Mouse (Mus musculus) limb, embryonic 12.5 days (tissue): ENCODE measurements around the gene Nxn. TPM values are rescaled to one million over a fixed set of nuclear protein-coding genes. Genes with fewer than 3 reads are reported as not detected.
A peak's percentile ranks its signal among the peaks of the same experiment; 100 is the strongest.

ENCODE experiments used
- ATAC-seq: fragments of 200-750 bp; cut with Nextera tagmentation; 2 replicates; pipeline ENCODE4 v1.8.0; 2017; ENCODE audit warnings: low read depth, moderate TSS enrichment; ENCODE audit not compliant: insufficient number of reproducible peaks, insufficient read depth, low FRiP score, low TSS enrichment
- H3K27ac ChIP-seq: fragments of 300-500 bp; sonication (generic); 2 replicates; pipeline ENCODE4 v1.5.1; 2016; ENCODE audit warnings: mild to moderate bottlenecking, moderate library complexity
- H3K27me3 ChIP-seq: fragments of 300-500 bp; sonication (generic); 2 replicates; pipeline ENCODE4 v1.6.1; 2016; ENCODE audit warnings: mild to moderate bottlenecking, moderate library complexity
- H3K36me3 ChIP-seq: fragments of 300-500 bp; sonication (generic); 2 replicates; pipeline ENCODE4 v1.6.1; 2016; ENCODE audit warnings: mild to moderate bottlenecking, moderate library complexity
- H3K4me1 ChIP-seq: fragments of 300-500 bp; sonication (generic); replicated peaks from 2 replicates; pipeline ENCODE4 v1.6.1; 2016
- H3K4me2 ChIP-seq: fragments of 300-500 bp; sonication (generic); 2 replicates; pipeline ENCODE4 v1.6.1; 2016; ENCODE audit warnings: mild to moderate bottlenecking, moderate library complexity
- H3K4me3 ChIP-seq: fragments of 300-500 bp; sonication (generic); replicated peaks from 2 replicates; pipeline ENCODE4 v1.5.1; 2016; ENCODE audit warnings: mild to moderate bottlenecking
- H3K9ac ChIP-seq: fragments of 300-500 bp; sonication (generic); replicated peaks from 2 replicates; pipeline ENCODE4 v1.6.1; 2016; ENCODE audit warnings: mild to moderate bottlenecking, moderate library complexity
- H3K9me3 ChIP-seq: fragments of 300-500 bp; sonication (generic); 2 replicates; pipeline ENCODE4 v1.6.1; 2016; ENCODE audit warnings: mild to moderate bottlenecking, moderate library complexity
- WGBS: fragments of 180-500 bp; shearing (Covaris S2); methylation state at CpG from one replicate; pipeline ENCODE4 v1.1.7; 2016; 5-methylcytosine and 5-hydroxymethylcytosine counted together
- polyA plus RNA-seq: library from polyadenylated mRNA; unstranded; fragments of >200 nt; fragmentation: Nextera tagmentation; extraction: Ambion mirVana; gene quantifications from 2 replicates; pipeline ENCODE4 v1.2.1, GENCODE M21; 2016

Gene Nxn
- polyA plus RNA-seq, 1 experiment from 2014 or later: 61.2 TPM

DNA sequence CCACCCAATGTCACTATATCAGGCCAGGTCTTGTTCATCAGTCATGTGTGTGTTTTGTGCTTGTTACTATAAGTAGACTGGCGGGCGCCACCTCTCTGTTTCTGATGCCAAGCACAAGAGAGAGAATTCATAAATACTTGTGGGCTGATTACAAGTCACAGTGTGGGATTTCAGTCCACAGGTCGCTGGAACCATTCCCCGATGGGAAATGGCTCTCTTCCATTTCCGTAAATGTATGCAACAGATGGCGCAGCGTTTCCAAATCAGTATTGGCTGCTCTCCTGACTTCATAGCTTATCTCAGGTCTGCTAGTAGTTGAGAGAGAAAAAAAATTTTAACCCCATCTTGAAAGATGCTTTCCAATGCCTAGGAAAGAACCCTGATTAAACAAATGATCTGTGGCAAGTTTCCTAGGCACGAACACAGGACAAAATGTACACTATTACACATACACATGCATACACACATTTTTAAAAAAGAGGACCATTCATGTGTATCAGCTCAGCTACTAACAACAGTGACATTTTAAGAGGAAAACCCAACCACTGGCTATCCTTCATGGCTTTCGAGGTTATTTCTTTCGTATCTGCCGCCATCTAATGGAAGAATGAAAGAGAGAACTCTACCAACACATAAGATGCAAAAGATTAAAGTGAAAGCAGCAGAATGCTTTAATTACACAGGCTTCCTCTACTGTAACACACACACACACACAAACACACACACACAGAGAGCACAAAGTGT, 819 bp upstream of the Nxn start:
- peak overlapping the region; percentile 89; the same call in 1 of the 2 replicates for H3K9ac ChIP-seq

DNA sequence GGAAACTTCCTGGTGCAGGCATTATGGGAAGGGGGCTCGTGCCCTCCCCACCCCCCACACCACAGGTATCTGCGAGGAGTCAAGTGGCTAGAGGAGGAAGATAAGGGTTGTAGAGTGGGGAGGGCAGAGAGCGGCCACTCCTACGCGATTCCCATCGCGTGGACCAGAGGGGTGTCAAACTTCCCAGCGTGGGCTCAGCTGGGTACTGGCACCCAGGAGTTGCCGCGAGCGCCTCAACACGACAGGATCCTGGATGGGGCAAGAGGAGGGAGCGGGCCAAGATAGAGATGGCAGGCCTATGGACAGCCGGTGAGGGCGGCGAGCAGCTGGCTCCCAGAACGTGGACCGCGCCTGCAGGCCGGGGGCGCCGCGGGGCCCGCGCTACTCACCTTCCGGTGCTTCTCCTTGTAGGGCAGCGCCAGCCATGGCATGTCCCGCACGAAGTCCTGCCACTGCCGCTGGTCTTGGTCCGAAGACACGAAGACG, 585 bp downstream of the Nxn start:
- H3K27ac ChIP-seq: peak overlapping the region; percentile 92
- H3K4me2 ChIP-seq: peak overlapping the region; percentile 90
- H3K4me3 ChIP-seq: peak overlapping the region; percentile 88
- no peaks in the 10 kb centered on the region for H3K36me3 ChIP-seq
- H3K9me3 ChIP-seq: no peaks in the 10 kb centered on the region
- under 1% methylated on average over 30 of the region's 33 CpGs for WGBS
- H3K9ac ChIP-seq: peak overlapping the region; percentile 89
- H3K4me1 ChIP-seq: peaks cover 27% of the 10 kb centered on the region
- no peaks in the 10 kb centered on the region for H3K27me3 ChIP-seq
- peak; percentile 52 for ATAC-seq

More for the DNA sequence above, 819 bp upstream of the Nxn start:
- ATAC-seq: 0 out of 2 replicates have a peak, but pooled peaks have one; percentile 2
- Histone ChIP-seq H3K4me1 (peaks cover 25% of the 10 kb centered on the region), H3K4me2 (peak overlapping the region; percentile 90), H3K27ac (peak overlapping the region; percentile 92), H3K4me3 (peak overlapping the region; percentile 88), H3K36me3 (no peaks in the 10 kb centered on the region), H3K27me3 (no peaks in the 10 kb centered on the region), H3K9me3 (no peaks in the 10 kb centered on the region)
- WGBS: 11% methylated on average over 11 of the region's 11 CpGs

DNA sequence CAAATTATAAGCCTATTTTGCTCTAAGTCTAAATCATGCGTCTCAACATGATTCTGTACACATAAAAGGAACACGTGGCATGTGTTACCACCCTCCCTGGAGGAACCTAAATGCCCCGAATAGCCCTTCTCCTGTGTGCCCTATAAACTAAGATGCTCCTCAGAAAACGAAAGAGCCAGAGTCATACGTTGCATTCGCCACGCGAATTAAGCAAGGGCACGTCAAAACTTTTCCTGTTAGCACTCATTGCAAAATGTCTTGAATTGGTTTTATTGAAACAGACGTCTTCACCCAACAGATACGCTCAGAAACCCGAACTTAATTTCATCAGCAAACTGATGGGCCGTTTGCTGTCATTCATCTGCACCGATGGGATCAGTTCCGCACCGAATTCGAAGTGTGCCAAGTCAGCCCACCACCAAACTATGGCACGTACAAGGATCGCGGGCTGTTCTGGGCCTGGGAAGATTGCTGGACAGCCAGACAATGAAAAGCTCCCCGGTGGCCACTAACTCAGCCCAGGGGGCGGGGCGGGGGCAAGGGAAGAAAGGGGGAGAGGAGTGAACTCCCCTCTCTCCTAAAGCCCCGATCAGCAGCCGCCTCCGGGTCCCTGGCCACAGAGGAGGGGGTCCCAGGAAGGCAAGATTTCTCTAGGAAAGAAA, 1.2 kb downstream of the Nxn start:
- Histone ChIP-seq H3K4me2 (peak overlapping the region; percentile 90), H3K36me3 (no peaks in the 10 kb centered on the region), H3K4me3 (peak overlapping the region; percentile 88), H3K27me3 (no peaks in the 10 kb centered on the region), H3K9ac (peak overlapping the region; percentile 89), H3K9me3 (no peaks in the 10 kb centered on the region), H3K27ac (peak overlapping the region; percentile 92), H3K4me1 (peaks cover 27% of the 10 kb centered on the region)
- WGBS: 1% methylated on average over 26 of the region's 26 CpGs
- no peak; the same call in 1 of the 2 replicates for ATAC-seq

DNA sequence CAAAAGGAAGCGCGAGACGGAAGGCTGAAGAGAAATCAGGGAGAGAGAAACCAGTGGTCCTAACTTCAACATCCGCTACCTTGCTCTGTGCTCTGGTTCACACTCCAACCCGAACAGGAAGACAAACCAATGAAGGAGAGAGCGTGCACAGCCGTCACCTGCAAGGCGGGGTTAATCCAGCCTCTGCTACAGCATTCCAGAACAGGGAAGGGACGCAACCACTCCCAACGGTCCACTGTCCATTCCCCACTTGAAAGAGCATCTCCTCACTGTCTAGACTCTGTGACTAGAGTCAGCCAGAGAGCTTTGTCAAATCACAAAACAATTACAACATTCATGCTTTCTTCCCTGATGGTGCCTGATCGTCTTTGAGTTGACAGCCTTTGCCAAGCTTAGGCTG, 5.9 kb downstream of the Nxn start:
- WGBS: 91% methylated on average over 11 of the region's 11 CpGs
- Histone ChIP-seq H3K4me1 (peaks cover 22% of the 10 kb centered on the region), H3K27ac (no peak overlapping the region), H3K9ac (no peak overlapping the region), H3K27me3 (no peaks in the 10 kb centered on the region), H3K9me3 (peaks cover 11% of the 10 kb centered on the region; the same call in 1 of the 2 replicates), H3K4me3 (no peak overlapping the region), H3K36me3 (peaks cover 18% of the 10 kb centered on the region; the same call in 1 of the 2 replicates), H3K4me2 (no peak overlapping the region)
- no peak for ATAC-seq

DNA sequence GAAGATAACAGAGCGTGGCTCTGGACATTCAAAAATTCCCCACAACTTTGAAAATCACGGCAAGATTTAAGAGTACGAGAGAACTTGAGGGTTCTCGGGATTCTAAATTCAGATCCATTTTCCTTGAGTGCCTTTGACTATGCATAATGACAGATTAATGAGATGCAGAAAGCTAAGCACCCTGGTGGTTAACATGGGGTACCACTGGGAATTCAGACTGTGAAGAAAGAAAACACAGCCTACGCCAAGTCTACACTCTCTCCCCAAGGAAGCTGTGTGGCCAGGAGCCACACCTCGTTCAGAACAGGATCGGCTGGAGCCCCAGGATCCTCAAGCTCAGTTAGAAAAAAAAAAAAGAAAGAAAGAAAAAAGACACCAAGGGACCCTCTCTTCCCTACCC, 6.4 kb downstream of the Nxn start:
- H3K9me3 ChIP-seq: peaks cover 11% of the 10 kb centered on the region; the same call in 1 of the 2 replicates
- no peak for ATAC-seq
- no peak overlapping the region for H3K4me3 ChIP-seq
- H3K27me3 ChIP-seq: no peaks in the 10 kb centered on the region
- H3K4me1 ChIP-seq: peaks cover 22% of the 10 kb centered on the region
- WGBS: 90% methylated on average over 7 of the region's 7 CpGs
- H3K4me2 ChIP-seq: no peak overlapping the region
- H3K36me3 ChIP-seq: peaks cover 18% of the 10 kb centered on the region; the same call in 1 of the 2 replicates
- no peak overlapping the region for H3K9ac ChIP-seq
- no peak overlapping the region for H3K27ac ChIP-seq

DNA sequence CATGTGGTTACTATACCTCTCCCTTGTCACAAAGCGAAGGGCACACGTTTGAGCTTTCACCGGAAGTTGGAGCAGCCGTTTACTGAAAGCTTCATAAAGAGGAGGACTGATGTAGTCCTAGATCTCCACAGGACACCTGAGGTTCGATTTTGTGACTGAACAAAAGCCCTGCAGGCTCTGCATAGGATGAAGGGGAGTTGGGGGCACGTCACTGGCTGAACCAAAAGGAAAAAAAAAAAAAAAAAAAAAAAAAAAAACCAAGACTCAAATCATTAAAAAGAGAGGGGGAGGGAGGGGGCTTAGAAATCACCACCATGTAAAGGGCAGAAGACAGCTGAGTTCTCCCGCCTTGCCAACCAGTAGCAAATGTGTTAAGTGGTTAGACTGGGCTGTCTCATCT, 10.2 kb downstream of the Nxn start:
- no peak overlapping the region for H3K4me2 ChIP-seq
- no peak overlapping the region for H3K27ac ChIP-seq
- peaks cover 11% of the 10 kb centered on the region; the same call in 1 of the 2 replicates for H3K9me3 ChIP-seq
- WGBS: 50% methylated on average over 7 of the region's 7 CpGs
- peaks cover 32% of the 10 kb centered on the region for H3K4me1 ChIP-seq
- H3K36me3 ChIP-seq: peaks cover 18% of the 10 kb centered on the region; the same call in 1 of the 2 replicates
- no peak for ATAC-seq
- no peak overlapping the region for H3K9ac ChIP-seq
- H3K4me3 ChIP-seq: no peak overlapping the region
- no peaks in the 10 kb centered on the region for H3K27me3 ChIP-seq

DNA sequence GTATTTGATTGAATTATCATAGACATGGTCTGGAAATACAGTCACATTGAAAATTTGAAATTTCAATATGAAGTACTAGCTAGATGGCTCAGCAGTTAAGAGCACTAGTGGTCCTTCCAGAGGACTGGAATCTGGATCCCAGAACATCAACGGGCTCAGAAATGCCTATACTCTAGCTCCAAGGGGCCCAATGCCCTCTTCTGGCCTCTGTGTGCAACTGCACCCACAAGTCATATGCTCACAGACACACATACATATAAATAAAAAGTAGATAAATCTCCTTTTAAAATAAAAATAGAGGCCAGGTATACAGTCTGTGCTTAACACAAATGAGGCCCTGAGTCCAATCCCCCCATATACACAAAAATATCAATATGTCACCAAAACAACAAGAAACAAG, 11.8 kb downstream of the Nxn start:
- no peak overlapping the region for H3K27ac ChIP-seq
- H3K9ac ChIP-seq: no peak overlapping the region
- H3K4me2 ChIP-seq: no peak overlapping the region
- H3K4me1 ChIP-seq: peaks cover 45% of the 10 kb centered on the region
- no peak overlapping the region for H3K4me3 ChIP-seq
- WGBS: 94% methylated on average over 1 of the region's 1 CpGs
- peaks cover 11% of the 10 kb centered on the region; the same call in 1 of the 2 replicates for H3K9me3 ChIP-seq
- H3K27me3 ChIP-seq: no peaks in the 10 kb centered on the region
- no peak for ATAC-seq
- H3K36me3 ChIP-seq: peaks cover 16% of the 10 kb centered on the region; the same call in 1 of the 2 replicates

DNA sequence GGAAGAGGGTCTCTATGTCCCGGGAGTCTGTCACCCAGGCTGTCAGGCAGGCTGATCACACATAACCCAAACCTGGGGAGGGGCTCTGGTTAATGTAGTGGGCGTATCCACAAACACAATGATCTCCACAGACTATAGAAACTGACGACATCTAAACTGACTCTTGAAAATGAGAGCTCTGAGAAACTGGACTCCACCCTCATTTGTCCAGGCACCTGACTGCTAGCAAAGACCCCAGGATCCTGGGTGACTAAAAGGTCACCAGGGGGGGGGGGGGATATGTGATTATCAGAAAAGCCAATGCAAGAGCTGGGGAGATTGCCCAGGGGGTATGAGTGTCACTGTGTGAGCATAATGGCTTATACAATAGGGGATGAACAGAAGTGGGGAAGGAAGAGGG, 13.2 kb downstream of the Nxn start:
- 65% methylated on average over 3 of the region's 3 CpGs for WGBS
- ATAC-seq: no peak; the same call in 1 of the 2 replicates
- Histone ChIP-seq H3K27ac (peak overlapping the region; percentile 77), H3K36me3 (peaks cover 11% of the 10 kb centered on the region; the same call in 1 of the 2 replicates), H3K27me3 (no peaks in the 10 kb centered on the region), H3K9ac (no peak overlapping the region), H3K4me1 (peaks cover 46% of the 10 kb centered on the region), H3K4me2 (no peak overlapping the region), H3K4me3 (no peak overlapping the region), H3K9me3 (peaks cover 4% of the 10 kb centered on the region; the same call in 1 of the 2 replicates)

DNA sequence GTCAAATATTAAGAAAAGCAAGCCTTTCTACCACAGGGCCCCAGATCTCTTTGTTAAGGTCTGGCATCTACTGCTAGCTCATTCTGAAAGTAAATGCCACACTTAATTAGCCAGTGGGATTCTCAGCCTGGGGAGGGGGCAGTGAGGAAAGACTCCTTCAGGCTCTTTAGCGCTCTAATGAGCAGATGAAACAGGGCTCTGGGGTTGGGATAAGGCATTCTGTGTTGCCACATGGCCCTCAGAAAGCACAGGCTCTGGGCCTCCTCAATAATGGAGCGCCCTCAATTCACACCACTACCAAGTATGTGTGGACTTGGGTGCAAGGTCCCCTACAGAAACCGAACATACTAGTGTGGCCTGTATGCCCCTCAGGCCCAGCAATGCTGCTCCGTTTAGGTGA, 13.9 kb downstream of the Nxn start:
- Histone ChIP-seq H3K27ac (peak overlapping the region; percentile 77), H3K9me3 (no peaks in the 10 kb centered on the region), H3K4me2 (no peak overlapping the region), H3K4me1 (peaks cover 51% of the 10 kb centered on the region), H3K36me3 (peaks cover 5% of the 10 kb centered on the region; the same call in 1 of the 2 replicates), H3K9ac (no peak overlapping the region), H3K27me3 (no peaks in the 10 kb centered on the region), H3K4me3 (no peak overlapping the region)
- no peak for ATAC-seq
- 38% methylated on average over 4 of the region's 4 CpGs for WGBS

DNA sequence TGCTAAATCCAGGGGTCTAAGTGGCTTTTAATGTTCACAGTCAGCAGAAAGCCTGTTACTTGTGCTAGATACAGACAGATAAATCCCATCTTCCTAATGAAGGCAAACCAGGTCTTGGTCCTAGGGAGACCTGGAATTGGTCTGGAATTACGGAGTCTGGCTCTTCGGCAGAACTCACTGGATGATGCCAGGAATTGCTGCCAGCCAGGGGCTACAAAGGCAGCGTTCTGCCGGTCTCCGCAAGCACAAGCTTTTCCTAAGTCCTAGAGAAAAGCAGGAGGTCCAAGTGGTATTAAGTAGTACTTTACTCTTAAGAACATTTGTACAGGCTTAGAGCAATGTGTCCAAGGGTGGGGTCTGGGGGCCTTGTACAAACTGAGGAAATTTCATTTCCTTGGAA, 14.6 kb downstream of the Nxn start:
- Histone ChIP-seq H3K4me1 (peaks cover 56% of the 10 kb centered on the region), H3K27ac (peak overlapping the region; percentile 77), H3K4me3 (no peak overlapping the region), H3K9me3 (no peaks in the 10 kb centered on the region), H3K9ac (no peak overlapping the region), H3K27me3 (no peaks in the 10 kb centered on the region), H3K36me3 (peaks cover 5% of the 10 kb centered on the region; the same call in 1 of the 2 replicates), H3K4me2 (no peak overlapping the region)
- ATAC-seq: no peak
- 71% methylated on average over 5 of the region's 5 CpGs for WGBS

DNA sequence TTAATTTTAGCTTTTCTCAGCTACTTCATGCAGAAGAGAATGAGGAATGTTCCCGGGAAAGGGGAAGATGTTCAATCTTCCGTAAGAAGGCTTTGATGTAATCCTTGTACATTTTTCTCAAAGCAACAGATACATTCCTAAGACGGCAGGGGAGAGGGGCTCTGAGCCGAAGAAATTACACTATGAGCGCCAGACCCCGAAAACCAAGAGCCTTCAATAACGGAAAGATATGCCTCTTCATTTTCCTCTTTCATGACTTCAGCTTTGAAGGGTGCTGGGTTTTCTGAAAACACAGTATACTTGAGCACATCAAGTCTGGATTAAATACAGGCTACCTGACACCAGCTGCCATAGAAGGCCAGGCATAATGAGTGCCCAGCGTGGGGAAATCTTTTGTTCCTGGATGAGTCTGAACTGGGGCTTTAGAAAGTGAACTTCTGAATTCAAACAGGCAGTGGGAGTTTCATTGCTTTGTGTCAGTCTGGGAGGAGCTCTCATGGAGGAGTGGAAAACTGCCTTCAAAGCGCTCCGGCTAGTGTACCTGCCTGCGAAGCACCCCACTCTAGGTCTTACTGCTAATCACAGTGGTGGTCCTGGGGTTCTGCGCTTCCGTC, 16.1 kb downstream of the Nxn start:
- H3K27me3 ChIP-seq: no peaks in the 10 kb centered on the region
- no peak overlapping the region for H3K4me3 ChIP-seq
- peaks cover 5% of the 10 kb centered on the region; the same call in 1 of the 2 replicates for H3K36me3 ChIP-seq
- no peak overlapping the region for H3K4me2 ChIP-seq
- no peak overlapping the region for H3K9ac ChIP-seq
- WGBS: 66% methylated on average over 13 of the region's 13 CpGs
- H3K9me3 ChIP-seq: no peaks in the 10 kb centered on the region
- peaks cover 48% of the 10 kb centered on the region for H3K4me1 ChIP-seq
- no peak for ATAC-seq
- H3K27ac ChIP-seq: peak overlapping the region; percentile 60
